Mouse (Mus musculus) 3T3-L1 (cell line): Measurements from ENCODE around the gene Insyn1.
A peak's percentile ranks its signal among the peaks of the same experiment; 100 is the strongest.

Experiments used
- DNase-seq: peaks from one replicate; pipeline ENCODE4 v3.0.0-alpha.2; 2015; ENCODE audit warnings: low read depth, low spot score

Gene Insyn1

GRCm38 (mm10) chr9:58487851-58488801 is at the start of gene Insyn1:
TSS of gene Insyn1 (plus strand) at chr9:58488603.
- peak; percentile 40 for DNase-seq

- DNase-seq: no peak
Observed at GRCm38 (mm10) chr9:58438921-58439396, 49.4 kb upstream of the Insyn1 start.

DNA sequence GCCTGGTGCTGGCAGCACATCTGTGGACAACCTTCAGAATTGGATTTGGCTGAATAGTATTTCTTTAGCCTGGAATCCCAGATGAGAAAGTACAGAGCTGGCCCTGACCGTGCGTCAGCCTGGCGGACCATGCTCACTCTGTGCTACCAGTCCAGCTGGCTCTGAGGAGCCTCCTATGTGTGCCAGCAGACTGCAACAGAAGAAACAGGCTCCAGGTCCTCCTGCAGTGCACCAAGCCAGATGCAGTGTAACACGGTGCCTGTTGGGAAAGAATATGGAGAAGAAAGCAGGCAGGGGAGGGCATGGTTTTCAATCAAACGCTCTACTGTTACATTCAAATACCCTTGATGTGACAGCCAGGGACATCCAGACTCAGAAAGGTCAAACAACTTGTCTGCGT is 48.3 kb upstream of the Insyn1 start:
- peak; percentile 27 for DNase-seq

- DNase-seq: peak; percentile 33
Observed at GRCm38 (mm10) chr9:58440614-58441013, 47.8 kb upstream of the Insyn1 start.

DNA sequence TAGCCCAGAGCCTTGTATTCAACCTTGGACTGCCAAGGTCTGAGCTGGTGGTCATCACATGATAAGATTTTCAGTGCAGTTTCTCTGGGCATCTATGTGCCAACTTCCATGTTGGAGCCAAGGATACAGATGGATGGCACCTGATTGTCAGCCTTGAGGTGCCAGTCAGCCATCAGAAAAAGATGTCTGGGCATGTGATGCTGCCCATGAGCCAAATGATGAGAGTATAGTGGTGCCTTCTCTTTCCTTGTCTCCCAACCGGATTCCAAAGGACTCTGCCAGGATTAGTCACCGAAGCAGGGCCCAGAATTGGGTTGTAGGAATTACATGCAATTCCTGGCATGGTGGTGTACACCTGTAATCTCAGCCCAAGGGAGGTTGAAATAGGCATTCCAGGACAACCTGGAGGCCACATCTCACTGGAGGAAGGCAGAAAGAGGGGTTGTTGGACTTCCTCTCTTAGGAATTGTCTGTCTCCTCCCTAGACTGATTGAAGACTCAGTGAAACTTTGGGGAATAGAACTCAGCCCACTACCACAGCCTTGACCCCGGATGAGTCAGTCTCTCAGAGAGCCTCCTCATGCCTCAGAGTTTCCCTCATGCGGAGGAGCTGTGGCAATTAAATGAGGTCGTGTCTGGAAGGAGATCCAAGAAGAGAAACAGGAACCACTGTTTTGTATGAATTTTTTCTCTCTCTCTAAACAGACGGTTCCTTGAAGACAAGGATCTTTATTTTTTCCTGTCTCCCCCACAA is 46.9 kb upstream of the Insyn1 start:
- DNase-seq: peak; percentile 81

- DNase-seq: peak; percentile 92
Observed at GRCm38 (mm10) chr9:58442105-58443010, 46.0 kb upstream of the Insyn1 start.

- DNase-seq: no peak
Observed at GRCm38 (mm10) chr9:58443061-58443460, 45.3 kb upstream of the Insyn1 start.

DNA sequence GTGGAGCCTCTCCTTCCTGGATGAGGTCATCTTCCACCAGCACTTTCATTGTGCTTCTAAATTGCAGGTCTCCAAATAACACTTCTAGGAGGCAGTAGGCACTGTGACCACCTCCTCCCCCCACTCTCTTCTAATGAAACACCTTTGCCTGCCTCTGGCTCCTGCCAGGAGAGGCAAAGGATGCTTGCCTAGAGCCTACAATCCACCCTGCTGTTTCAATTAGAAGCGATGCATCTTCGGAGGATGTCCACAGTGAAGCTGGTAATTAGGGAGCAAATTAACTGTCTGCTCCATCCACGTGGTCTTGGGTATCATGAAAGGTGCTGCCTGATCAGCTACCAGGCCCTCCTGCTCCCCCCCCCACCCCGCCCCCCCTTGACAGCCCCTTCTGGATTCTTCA is 41.6 kb upstream of the Insyn1 start:
- DNase-seq: no peak

DNA sequence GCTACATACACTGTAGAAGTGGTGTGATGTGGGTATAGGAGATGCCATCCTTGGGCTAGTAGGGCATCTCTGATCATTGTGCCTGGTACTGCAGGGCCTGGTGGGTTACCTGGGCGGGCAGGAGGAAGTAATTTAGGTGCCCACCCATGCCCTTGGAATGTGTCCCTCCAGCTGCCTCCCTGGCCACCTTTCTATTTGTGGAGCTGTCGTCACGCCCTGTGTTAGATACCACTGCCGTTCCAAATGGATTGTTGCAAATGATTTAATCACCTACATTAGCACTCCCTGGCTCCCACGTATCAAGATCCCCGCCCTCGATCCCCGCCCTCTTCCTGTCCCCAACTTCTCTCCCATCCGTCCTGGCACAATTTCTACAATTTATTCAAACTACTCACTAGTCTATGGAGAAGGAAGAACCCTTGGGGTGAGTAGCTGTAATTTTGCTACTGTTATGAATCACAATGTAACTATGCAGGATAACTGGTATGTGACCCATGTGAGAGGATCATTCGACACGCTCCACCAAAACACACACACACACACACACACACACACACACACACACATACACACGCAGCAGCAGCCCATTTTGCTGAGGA is 40.3 kb upstream of the Insyn1 start:
- DNase-seq: peak; percentile 84

GRCm38 (mm10) chr9:58449526-58449925 is 38.9 kb upstream of the Insyn1 start:
- DNase-seq: no peak

DNA sequence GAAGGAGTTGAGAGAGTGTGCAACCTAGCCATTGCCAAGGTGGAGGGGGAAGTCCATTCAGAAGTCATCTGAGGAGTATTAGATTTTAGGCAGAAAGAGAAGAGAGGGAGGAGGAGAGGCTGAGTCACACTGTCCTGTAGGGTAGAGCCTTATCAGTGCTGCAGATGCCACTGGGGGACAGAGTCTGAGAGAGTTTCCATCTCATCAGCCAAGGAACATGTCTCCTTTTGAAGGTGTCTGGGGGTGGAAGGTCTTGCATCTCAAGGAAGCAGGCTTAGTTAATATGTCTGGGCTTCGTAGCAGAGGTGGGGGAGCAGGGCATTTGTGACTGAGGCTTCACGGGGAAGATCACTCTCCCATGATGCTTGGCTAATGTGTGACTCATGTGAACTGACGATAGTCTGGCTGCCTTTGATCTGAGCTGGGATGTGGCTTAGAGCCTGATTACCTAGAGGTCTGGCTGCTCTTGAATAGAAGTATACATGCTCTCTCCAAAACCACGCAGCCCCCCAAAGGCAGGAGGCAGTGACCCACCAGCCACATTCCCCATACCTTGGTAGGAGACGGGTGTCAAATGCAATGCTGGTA is 34.5 kb upstream of the Insyn1 start:
- peak; percentile 64 for DNase-seq

DNA sequence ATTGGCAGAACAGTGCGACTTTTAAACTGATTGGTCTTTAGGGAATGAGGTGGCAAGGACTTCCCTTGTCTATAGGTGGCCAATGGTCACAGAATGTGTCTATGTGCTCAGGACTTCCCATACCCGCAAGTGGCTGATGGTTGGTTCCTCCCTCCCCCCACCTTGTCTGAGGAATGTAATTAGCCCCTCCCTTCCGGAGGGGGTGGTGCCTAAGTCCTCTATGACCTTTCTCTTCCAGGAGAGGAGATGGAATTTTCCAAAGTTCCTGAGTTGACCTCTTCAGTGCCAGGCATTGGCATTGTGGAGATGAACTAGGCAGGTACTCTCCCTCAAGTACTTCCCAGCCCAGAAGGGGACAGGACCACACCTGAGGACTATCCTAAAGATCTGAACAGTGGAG is 33.5 kb upstream of the Insyn1 start:
- peak; percentile 38 for DNase-seq

GRCm38 (mm10) chr9:58455798-58456197 is 32.6 kb upstream of the Insyn1 start:
- DNase-seq: no peak

DNA sequence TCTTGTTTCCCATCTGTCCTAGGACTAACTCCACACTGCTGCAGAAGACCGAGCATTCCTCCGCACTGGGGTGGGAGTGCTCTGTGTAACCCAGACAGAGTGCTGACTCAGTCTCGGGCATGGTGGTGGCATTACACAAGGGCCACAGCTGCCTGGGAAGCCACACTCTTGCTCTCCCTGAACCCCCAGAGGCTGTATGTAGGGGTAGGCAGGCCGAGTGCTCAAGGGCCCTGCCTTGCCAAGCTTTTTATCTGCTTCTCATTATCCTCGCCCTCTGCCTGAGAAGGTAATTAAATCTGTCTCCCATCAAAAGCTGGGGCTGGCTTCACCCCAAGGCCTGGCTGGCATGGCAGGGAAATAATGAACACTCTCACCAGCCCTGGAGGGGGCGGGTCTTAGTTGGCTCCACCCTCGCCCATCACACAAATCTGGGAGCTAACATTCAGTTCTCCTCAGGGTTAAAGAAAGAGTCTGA is 30.9 kb upstream of the Insyn1 start:
- DNase-seq: peak; percentile 63

- peak; percentile 56 for DNase-seq
Observed at GRCm38 (mm10) chr9:58458341-58458740, 30.1 kb upstream of the Insyn1 start.

- DNase-seq: peak; percentile 56
Observed at GRCm38 (mm10) chr9:58458856-58459553, 29.4 kb upstream of the Insyn1 start.

GRCm38 (mm10) chr9:58467345-58468025 is 20.9 kb upstream of the Insyn1 start:
- no peak for DNase-seq

DNA sequence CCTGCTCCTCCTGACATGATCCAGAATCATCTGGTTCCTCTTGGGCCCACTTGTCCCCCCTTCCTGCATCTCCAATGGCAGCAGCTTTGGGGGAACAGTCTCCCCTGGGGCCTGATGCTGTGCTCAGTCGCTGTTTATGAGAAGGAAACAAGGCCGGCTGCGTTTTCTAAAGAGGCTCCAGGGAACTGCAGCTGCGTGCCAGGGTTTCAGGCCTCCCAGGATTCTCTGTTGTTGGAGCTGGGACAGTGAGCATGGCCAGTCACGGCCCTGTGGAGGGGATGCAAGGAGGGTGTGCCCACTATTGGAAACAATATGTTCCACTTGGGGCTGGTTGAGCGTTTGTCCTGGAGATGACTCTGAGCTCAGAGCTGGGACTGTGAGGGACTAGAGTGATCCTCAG is 17.9 kb upstream of the Insyn1 start:
- no peak for DNase-seq

DNA sequence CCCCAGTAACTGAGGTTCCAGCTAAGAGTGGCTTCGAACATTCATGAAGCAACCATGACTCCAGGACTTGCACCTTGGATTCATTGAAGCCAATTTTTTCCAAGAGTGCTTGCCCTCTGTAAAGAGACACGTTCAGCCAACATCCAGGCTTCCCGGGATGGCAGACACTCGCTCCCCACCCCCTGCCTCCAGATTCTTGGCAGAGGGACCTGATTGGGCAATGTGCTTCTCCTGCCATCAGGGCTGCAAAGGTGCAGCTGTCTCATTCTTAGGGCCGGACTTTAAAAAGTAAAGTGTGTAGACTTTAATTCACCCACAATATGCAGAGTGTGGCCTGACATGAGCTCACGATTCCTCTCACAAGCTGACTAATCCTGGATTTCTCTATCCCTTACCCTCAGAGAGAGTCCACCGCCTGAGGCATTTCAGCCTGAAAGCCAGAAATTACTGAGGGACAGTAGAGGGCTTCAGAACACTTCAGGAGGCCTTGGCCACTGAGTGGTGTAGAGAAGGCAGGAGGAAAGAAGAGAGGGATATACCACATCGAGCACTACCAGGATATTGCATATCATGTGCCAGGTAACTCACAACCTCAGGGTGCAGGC is 15.1 kb upstream of the Insyn1 start:
- peak; percentile 70 for DNase-seq
